16 mouse cellular contexts compared by ENCODE assay signal in the genomic region with DNA sequence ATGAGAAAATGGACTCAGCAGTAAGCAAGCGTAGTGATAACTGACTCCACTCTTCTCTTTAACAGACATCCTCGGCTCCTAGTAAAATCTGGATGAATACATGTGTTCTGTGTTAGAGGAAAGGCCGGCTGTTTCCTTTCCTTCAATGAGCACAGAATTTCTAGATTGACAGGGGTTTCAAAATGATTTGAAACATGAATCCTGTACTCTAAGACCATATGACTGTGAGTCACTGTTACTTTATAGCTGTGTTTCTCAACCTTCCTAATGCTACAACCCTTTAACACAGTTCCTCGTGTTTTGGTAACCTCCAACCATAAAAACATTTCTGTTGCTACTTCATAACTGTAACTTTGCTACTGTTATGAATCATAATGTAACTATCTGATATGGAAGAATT. TPM values are rescaled to one million over a fixed set of nuclear protein-coding genes. Genes with fewer than 3 reads are reported as not detected.
DNase-seq lines count a peak whose midpoint lies in the region; ATAC-seq and TF ChIP-seq lines count a peak whose summit lies in the region.
"Had no signal": no experiment of that assay in that cellular context is flagged by ENCODE, and none has a peak within 500 bp of the region (broad histone marks: within the 10 kb centered on the region; RNA-seq: fewer than 3 reads in every experiment).

No protein-coding gene starts in this region.

- H3K36me3 ChIP-seq in embryonic facial prominence, embryonic 11.5 days (replicated peaks; ENCODE audit: control insufficient read depth, insufficient read depth, low read depth, low read length), result no peaks in the 10 kb centered on the region
- H3K36me3 ChIP-seq in embryonic facial prominence, embryonic 10.5 days (replicated peaks), result no peaks in the 10 kb centered on the region
- H3K36me3 ChIP-seq in small intestine, adult 2 months (ENCODE audit: control insufficient read depth, insufficient read depth, low read length), result peaks cover 12% of the 10 kb centered on the region
- H3K36me3 ChIP-seq in midbrain, embryonic 10.5 days, result no peaks in the 10 kb centered on the region
- H3K36me3 ChIP-seq: heart, embryonic 13.5 days had no signal

- 44% methylated on average over 4 of the region's 4 CpGs for WGBS in embryonic facial prominence, embryonic 11.5 days
- WGBS in embryonic facial prominence, embryonic 10.5 days, result 56% methylated on average over 4 of the region's 4 CpGs
- 69% methylated on average over 4 of the region's 4 CpGs for WGBS in small intestine, adult 2 months
- 84% methylated on average over 4 of the region's 4 CpGs for WGBS in midbrain, embryonic 10.5 days

- H3K4me1 ChIP-seq in embryonic facial prominence, embryonic 11.5 days (ENCODE audit: control insufficient read depth, insufficient read depth, low read length), result no peaks in the 10 kb centered on the region
- no peaks in the 10 kb centered on the region; the same call in 1 of the 2 replicates for H3K4me1 ChIP-seq in embryonic facial prominence, embryonic 10.5 days
- peaks cover 12% of the 10 kb centered on the region for H3K4me1 ChIP-seq in small intestine, adult 2 months (ENCODE audit: control insufficient read depth, insufficient read depth, insufficient read length, low read length)
- no peaks in the 10 kb centered on the region for H3K4me1 ChIP-seq in midbrain, embryonic 10.5 days

- peak; percentile 75 for DNase-seq in embryonic facial prominence, embryonic 11.5 days (ENCODE audit: low spot score)
- DNase-seq in embryonic facial prominence, embryonic 10.5 days (ENCODE audit: low spot score), result no peak
- peak; percentile 8 for DNase-seq in lung, postnatal 36 days
- DNase-seq in lung, postnatal 4 days, result no peak
- peak; percentile 24 for DNase-seq in fibroblast of lung, adult 2 months (ENCODE audit: low read depth)
- DNase-seq in kidney, postnatal 4 days, result no peak
- DNase-seq in midbrain, embryonic 10.5 days (ENCODE audit: low spot score), result no peak
- DNase-seq: kidney, adult 18-20 months; right cerebral cortex, postnatal 4 days had no signal

- no peak for TF ChIP-seq CTCF in small intestine, adult 2 months (IDR thresholded peaks at IDR 0.05; ENCODE audit: extremely low read depth, insufficient read length, insufficient replicate concordance, low read depth, low read length)

- no peak overlapping the region for H3K27ac ChIP-seq in embryonic facial prominence, embryonic 11.5 days (replicated peaks; ENCODE audit: low read depth, low read length)
- no peak overlapping the region for H3K27ac ChIP-seq in embryonic facial prominence, embryonic 10.5 days (replicated peaks)
- peak overlapping the region; percentile 81 for H3K27ac ChIP-seq in small intestine, adult 2 months (ENCODE audit: insufficient read depth, low read depth, low read length)
- H3K27ac ChIP-seq in midbrain, embryonic 10.5 days (replicated peaks), result no peak overlapping the region
- H3K27ac ChIP-seq: heart, embryonic 13.5 days; kidney, postnatal 0 days had no signal

- no peak for TF ChIP-seq POLR2A in small intestine, adult 2 months (IDR thresholded peaks at IDR 0.05; ENCODE audit: low read depth, low read length)

- H3K4me3 ChIP-seq in embryonic facial prominence, embryonic 11.5 days (ENCODE audit: low read depth, low read length), result no peak overlapping the region
- H3K4me3 ChIP-seq in embryonic facial prominence, embryonic 10.5 days, result no peak overlapping the region
- no peak overlapping the region for H3K4me3 ChIP-seq in small intestine, adult 2 months (ENCODE audit: low read depth, low read length)
- H3K4me3 ChIP-seq in midbrain, embryonic 10.5 days, result no peak overlapping the region
- H3K4me3 ChIP-seq: erythroblast, embryonic 14.5 days; heart, embryonic 13.5 days had no signal

- no peaks in the 10 kb centered on the region for H3K27me3 ChIP-seq in embryonic facial prominence, embryonic 11.5 days (ENCODE audit: control insufficient read depth, insufficient read depth, low read length)
- H3K27me3 ChIP-seq in embryonic facial prominence, embryonic 10.5 days (replicated peaks; ENCODE audit: low read depth, poor library complexity, severe bottlenecking), result no peaks in the 10 kb centered on the region
- H3K27me3 ChIP-seq in small intestine, adult 2 months (ENCODE audit: control insufficient read depth, insufficient read depth, low read length), result no peaks in the 10 kb centered on the region
- no peaks in the 10 kb centered on the region for H3K27me3 ChIP-seq in midbrain, embryonic 10.5 days (ENCODE audit: low read depth, poor library complexity, severe bottlenecking)
- H3K27me3 ChIP-seq: heart, embryonic 13.5 days had no signal

- ATAC-seq in embryonic facial prominence, embryonic 11.5 days (replicated peaks; ENCODE audit: insufficient number of reproducible peaks, low FRiP score, low TSS enrichment, low read depth), result peak; percentile 56; the same call in 1 of the 2 replicates
- ATAC-seq: forebrain, embryonic 14.5 days; hindbrain, embryonic 16.5 days had no signal

- no peak overlapping the region for H3K9ac ChIP-seq in embryonic facial prominence, embryonic 11.5 days (replicated peaks; ENCODE audit: low read length)
- H3K9ac ChIP-seq: heart, embryonic 13.5 days had no signal

- no peak overlapping the region for H3K4me2 ChIP-seq in embryonic facial prominence, embryonic 11.5 days (ENCODE audit: low read depth, low read length)
- H3K4me2 ChIP-seq: heart, embryonic 13.5 days; liver, embryonic 11.5 days had no signal

- no peaks in the 10 kb centered on the region for H3K9me3 ChIP-seq in embryonic facial prominence, embryonic 11.5 days (replicated peaks; ENCODE audit: control insufficient read depth, low read length)
- H3K9me3 ChIP-seq in embryonic facial prominence, embryonic 10.5 days, result no peaks in the 10 kb centered on the region
- no peaks in the 10 kb centered on the region for H3K9me3 ChIP-seq in midbrain, embryonic 10.5 days (replicated peaks)
- H3K9me3 ChIP-seq: heart, embryonic 13.5 days had no signal

RNA-seq across cellular contexts. Expression of a gene that starts 33.8 kb away (rescaled TPM):
- 0.77 and 0.80 TPM in 2 replicates for polyA plus RNA-seq in embryonic facial prominence, embryonic 11.5 days (2014; fragmentation: Nextera tagmentation; extraction: Ambion mirVana)
- 0.26 and 0.36 TPM in 2 replicates for polyA plus RNA-seq in embryonic facial prominence, embryonic 10.5 days (2016; fragmentation: Nextera tagmentation; extraction: Ambion mirVana)
- 12.0 and 15.2 TPM in 2 replicates for polyA plus RNA-seq in small intestine, adult 2 months (2012; rRNA removed)
- 0.02 and 0.04 TPM in 2 replicates for polyA plus RNA-seq in midbrain, embryonic 10.5 days (2016; fragmentation: Nextera tagmentation; extraction: Ambion mirVana)
- polyA plus RNA-seq: liver, embryonic 11.5 days had no signal

Comparison
In these comparisons a context has a peak if more than half of its experiments do, and no peak if none do; other contexts are left out.
1. DNase-seq: peak in embryonic facial prominence, embryonic 11.5 days (single experiment), lung, postnatal 36 days (single experiment) and fibroblast of lung, adult 2 months (single experiment); none in embryonic facial prominence, embryonic 10.5 days (single experiment), lung, postnatal 4 days (0 of 2), kidney, postnatal 4 days (0 of 2) and midbrain, embryonic 10.5 days (single experiment).